ENCODE assay signal across 9 mouse cellular contexts in the genomic region with DNA sequence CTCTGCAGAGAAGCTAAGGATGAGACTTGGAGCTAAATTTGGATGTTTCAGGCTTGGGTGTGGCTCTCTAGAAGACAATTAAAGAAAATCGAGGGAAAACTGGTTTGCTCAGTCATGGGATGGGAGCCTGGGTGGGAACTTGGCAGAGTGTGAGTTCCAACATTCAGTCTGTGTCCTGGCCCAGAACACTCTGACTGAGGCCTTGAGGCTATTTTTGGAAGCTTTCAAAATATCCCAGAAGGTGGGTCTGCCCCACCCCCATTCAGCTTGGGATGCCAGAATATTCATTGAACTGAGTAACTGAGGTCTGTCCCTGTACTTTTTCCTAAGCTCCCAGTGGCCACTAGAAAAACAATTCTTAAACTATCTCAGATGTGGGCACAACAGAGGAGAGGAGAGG. TPM values are rescaled to one million over a fixed set of nuclear protein-coding genes. Genes with fewer than 3 reads are reported as not detected.
DNase-seq lines count a peak whose midpoint lies in the region; ATAC-seq lines count a peak whose summit lies in the region.
"Had no signal": no experiment of that assay in that cellular context is flagged by ENCODE, and none has a peak within 500 bp of the region (broad histone marks: within the 10 kb centered on the region; RNA-seq: fewer than 3 reads in every experiment).

No protein-coding gene starts in this region.

- peak; percentile 53; the same call in 1 of the 2 replicates for ATAC-seq in embryonic facial prominence, embryonic 14.5 days (ENCODE audit: low read depth)

- H3K27ac ChIP-seq in embryonic facial prominence, embryonic 14.5 days (replicated peaks; ENCODE audit: low read depth, low read length): no peak overlapping the region

- no peaks in the 10 kb centered on the region for H3K4me1 ChIP-seq in embryonic facial prominence, embryonic 14.5 days (ENCODE audit: control insufficient read depth, insufficient read depth, low read length)

- no peak overlapping the region for H3K4me3 ChIP-seq in embryonic facial prominence, embryonic 14.5 days (ENCODE audit: low read depth, low read length)
- H3K4me3 ChIP-seq: erythroblast, embryonic 14.5 days had no signal

- H3K27me3 ChIP-seq in embryonic facial prominence, embryonic 14.5 days (replicated peaks; ENCODE audit: control insufficient read depth, insufficient read depth, low read length): no peaks in the 10 kb centered on the region; the same call in 1 of the 2 replicates

- intact Hi-C loops in heart, postnatal 25 days (cut with DNase I): no loop called here

- H3K36me3 ChIP-seq in embryonic facial prominence, embryonic 14.5 days (ENCODE audit: control insufficient read depth, insufficient read depth, low read length): no peaks in the 10 kb centered on the region

- no peaks in the 10 kb centered on the region for H3K9me3 ChIP-seq in embryonic facial prominence, embryonic 14.5 days (ENCODE audit: control insufficient read depth, low read length)

- H3K9ac ChIP-seq in embryonic facial prominence, embryonic 14.5 days (ENCODE audit: low read depth, low read length): no peak overlapping the region

- 47% methylated on average over 1 of the region's 1 CpGs for WGBS in embryonic facial prominence, embryonic 14.5 days

- DNase-seq in cerebellum, postnatal 25 days: peak; percentile 28 to 56
- DNase-seq in cerebellum, adult 9-11 months: no peak
- peak; percentile 3 for DNase-seq in 3134 (ENCODE audit: extremely low read depth, insufficient read length, low spot score)
- peak; percentile 42 for DNase-seq in embryonic facial prominence, embryonic 14.5 days (ENCODE audit: low spot score)
- DNase-seq in heart, postnatal 25 days (ENCODE audit: low spot score): peak; percentile 36
- no peak for DNase-seq in thymus, postnatal 10 days (ENCODE audit: low spot score in 2 of 2)
- no peak for DNase-seq in right cerebral cortex, adult 2 months (ENCODE audit: low spot score in 2 of 2)
- DNase-seq in embryo, embryonic 11 days: no peak

- no peak overlapping the region for H3K4me2 ChIP-seq in embryonic facial prominence, embryonic 14.5 days (ENCODE audit: low read depth, low read length)

RNA-seq across cellular contexts. Expression of gene Msn, which starts 43.0 kb away (rescaled TPM):
- polyA plus RNA-seq in embryonic facial prominence, embryonic 14.5 days (2014; fragmentation: Nextera tagmentation; extraction: Ambion mirVana): 118 and 129 TPM in 2 replicates
- 100 to 1,000 TPM; 124 to 133 TPM for total RNA-seq in heart, postnatal 25 days (2021)

Comparison
In these comparisons a context has a peak if more than half of its experiments do, and no peak if none do; other contexts are left out.
1. DNase-seq: peak in cerebellum, postnatal 25 days (2 of 2), 3134 (single experiment), embryonic facial prominence, embryonic 14.5 days (single experiment) and heart, postnatal 25 days (single experiment); none in cerebellum, adult 9-11 months (single experiment), thymus, postnatal 10 days (0 of 2), right cerebral cortex, adult 2 months (0 of 2) and embryo, embryonic 11 days (single experiment).